Comparison of ENCODE assay signal across 12 mouse cellular contexts in the genomic region with DNA sequence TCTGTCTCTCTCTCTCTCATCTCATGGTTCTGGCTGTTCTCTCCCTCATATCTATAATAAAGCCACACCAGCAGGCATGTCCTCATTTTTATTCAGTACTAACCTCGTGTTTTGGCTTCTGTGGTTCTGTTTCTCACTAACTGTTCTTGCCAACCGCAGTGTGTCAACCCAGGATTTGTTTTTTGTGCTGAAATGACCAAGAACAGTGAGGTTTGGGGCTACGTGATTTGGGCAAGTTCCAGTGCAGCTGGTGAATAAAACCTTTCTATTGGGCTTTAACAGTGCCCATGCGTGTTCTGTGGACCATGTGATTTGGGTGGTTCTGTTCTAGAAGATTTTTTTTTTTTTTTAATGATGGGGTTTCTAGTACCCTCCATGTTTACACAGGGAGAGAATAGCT.
DNase-seq lines count a peak whose midpoint lies in the region; ATAC-seq lines count a peak whose summit lies in the region.
"Had no signal": no experiment of that assay in that cellular context is flagged by ENCODE, and none has a peak within 500 bp of the region (broad histone marks: within the 10 kb centered on the region; RNA-seq: fewer than 3 reads in every experiment).

No protein-coding gene starts in this region.

- WGBS in forebrain, embryonic 15.5 days: 24% methylated on average over 4 of the region's 4 CpGs

- H3K4me2 ChIP-seq in forebrain, embryonic 15.5 days (replicated peaks): no peak overlapping the region
- H3K4me2 ChIP-seq: heart, embryonic 12.5 days; intestine, embryonic 15.5 days; lung, embryonic 14.5 days; stomach, embryonic 15.5 days had no signal

- no peaks in the 10 kb centered on the region for H3K9me3 ChIP-seq in forebrain, embryonic 15.5 days
- H3K9me3 ChIP-seq: intestine, embryonic 15.5 days; stomach, embryonic 15.5 days had no signal

- peak; percentile 57 for ATAC-seq in forebrain, embryonic 15.5 days (replicated peaks)

- peaks cover 32% of the 10 kb centered on the region for H3K4me1 ChIP-seq in forebrain, embryonic 15.5 days
- H3K4me1 ChIP-seq: heart, embryonic 12.5 days; intestine, embryonic 15.5 days; stomach, embryonic 15.5 days had no signal

- DNase-seq in left cerebral cortex, adult 11 months (ENCODE audit: low spot score): peak; percentile 38
- no peak for DNase-seq in left cerebral cortex, adult 8-10 months (ENCODE audit: low spot score in 2 of 2)
- peak; percentile 45 to 50 for DNase-seq in layer of hippocampus, postnatal 36 days
- peak; percentile 52 for DNase-seq in right cerebral cortex, postnatal 4 days
- no peak for DNase-seq in natural killer cell, adult 2 months (ENCODE audit: low spot score in 2 of 2)
- no peak for DNase-seq in thymus, postnatal 0 days (ENCODE audit: low spot score)
- DNase-seq: embryo, embryonic 11 days had no signal

- H3K4me3 ChIP-seq in forebrain, embryonic 15.5 days: no peak overlapping the region
- H3K4me3 ChIP-seq: heart, embryonic 12.5 days; intestine, embryonic 15.5 days; stomach, embryonic 15.5 days had no signal

- no peaks in the 10 kb centered on the region for H3K27me3 ChIP-seq in forebrain, embryonic 15.5 days
- H3K27me3 ChIP-seq: heart, embryonic 12.5 days; intestine, embryonic 15.5 days; stomach, embryonic 15.5 days had no signal

- H3K27ac ChIP-seq in forebrain, embryonic 15.5 days (replicated peaks): peak overlapping the region; percentile 89
- H3K27ac ChIP-seq: intestine, embryonic 15.5 days; stomach, embryonic 15.5 days had no signal

- H3K36me3 ChIP-seq in forebrain, embryonic 15.5 days: no peaks in the 10 kb centered on the region
- H3K36me3 ChIP-seq: heart, embryonic 12.5 days; intestine, embryonic 15.5 days; stomach, embryonic 15.5 days had no signal

- no peak overlapping the region for H3K9ac ChIP-seq in forebrain, embryonic 15.5 days (replicated peaks)
- H3K9ac ChIP-seq: heart, embryonic 12.5 days; intestine, embryonic 15.5 days; lung, embryonic 14.5 days; stomach, embryonic 15.5 days had no signal

Comparison
In these comparisons a context has a peak if more than half of its experiments do, and no peak if none do; other contexts are left out.
1. DNase-seq: peak in left cerebral cortex, adult 11 months (single experiment), layer of hippocampus, postnatal 36 days (2 of 2) and right cerebral cortex, postnatal 4 days (single experiment); none in left cerebral cortex, adult 8-10 months (0 of 2), natural killer cell, adult 2 months (0 of 2) and thymus, postnatal 0 days (single experiment).